25 mouse cellular contexts compared by ENCODE assay signal in the genomic region with DNA sequence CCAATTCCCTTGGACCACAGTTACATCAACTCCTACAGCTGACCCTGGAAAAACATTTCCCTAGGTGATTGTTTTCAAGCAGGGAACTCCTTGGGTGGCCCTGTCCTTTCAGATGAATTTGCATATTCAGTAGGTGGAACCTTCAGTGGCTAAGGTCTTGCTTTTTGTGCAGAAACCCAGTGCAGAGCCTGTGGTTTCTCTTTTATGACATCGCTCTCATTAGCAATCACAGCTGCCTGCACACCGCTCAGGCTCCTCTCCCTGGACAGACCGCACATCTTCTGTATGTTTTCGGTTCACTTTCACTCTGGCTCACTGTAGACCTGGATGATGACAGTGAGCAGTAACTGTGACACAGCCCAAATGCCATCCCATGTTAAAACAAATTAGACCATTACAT. TPM values are rescaled to one million over a fixed set of nuclear protein-coding genes. Genes with fewer than 3 reads are reported as not detected.
DNase-seq lines count a peak whose midpoint lies in the region; ATAC-seq and TF ChIP-seq lines count a peak whose summit lies in the region.
"Had no signal": no experiment of that assay in that cellular context is flagged by ENCODE, and none has a peak within 500 bp of the region (broad histone marks: within the 10 kb centered on the region; RNA-seq: fewer than 3 reads in every experiment).

No protein-coding gene starts in this region.

- no peak overlapping the region for H3K4me3 ChIP-seq in embryonic facial prominence, embryonic 15.5 days (replicated peaks)
- no peak overlapping the region for H3K4me3 ChIP-seq in embryonic facial prominence, embryonic 10.5 days
- H3K4me3 ChIP-seq in left cerebral cortex, adult 2 months: no peak overlapping the region
- H3K4me3 ChIP-seq in E14TG2a.4 (replicated peaks; ENCODE audit: low read length): 0 out of 2 replicates have a peak overlapping the region, but pooled peaks have one; percentile 20
- no peak overlapping the region for H3K4me3 ChIP-seq in limb, embryonic 15.5 days
- H3K4me3 ChIP-seq: megakaryocyte, embryonic 14.5 days; neural tube, embryonic 12.5 days; stomach, embryonic 15.5 days had no signal

- H3K9ac ChIP-seq in embryonic facial prominence, embryonic 15.5 days: no peak overlapping the region
- 0 out of 2 replicates have a peak overlapping the region, but pooled peaks have one; percentile 4 for H3K9ac ChIP-seq in limb, embryonic 15.5 days
- H3K9ac ChIP-seq: neural tube, embryonic 12.5 days; stomach, embryonic 15.5 days had no signal

- H3K27ac ChIP-seq in embryonic facial prominence, embryonic 15.5 days (replicated peaks): no peak overlapping the region
- H3K27ac ChIP-seq in embryonic facial prominence, embryonic 10.5 days (replicated peaks): no peak overlapping the region
- peak overlapping the region; percentile 79; the same call in 1 of the 2 replicates for H3K27ac ChIP-seq in left cerebral cortex, adult 2 months
- no peak overlapping the region for H3K27ac ChIP-seq in limb, embryonic 15.5 days
- H3K27ac ChIP-seq: hindbrain, postnatal 0 days; neural tube, embryonic 12.5 days; stomach, embryonic 15.5 days had no signal

- intact Hi-C loops in left cerebral cortex, adult 2 months (cut with DNase I): no loop called here
- intact Hi-C loops in left cerebral cortex, postnatal 25 days (cut with DNase I): loop anchor here (2.0 kb wide), 1 partner anchor 24 kb away; no protein-coding TSS in a partner anchor

- no peaks in the 10 kb centered on the region for H3K27me3 ChIP-seq in embryonic facial prominence, embryonic 15.5 days
- H3K27me3 ChIP-seq in embryonic facial prominence, embryonic 10.5 days (replicated peaks; ENCODE audit: low read depth, poor library complexity, severe bottlenecking): no peaks in the 10 kb centered on the region
- no peaks in the 10 kb centered on the region for H3K27me3 ChIP-seq in E14TG2a.4 (ENCODE audit: insufficient read depth, low read length)
- H3K27me3 ChIP-seq in limb, embryonic 15.5 days: no peaks in the 10 kb centered on the region
- H3K27me3 ChIP-seq: neural tube, embryonic 12.5 days; stomach, embryonic 15.5 days had no signal

- 0 out of 2 replicates have a peak overlapping the region, but pooled peaks have one; percentile 10 for H3K4me2 ChIP-seq in embryonic facial prominence, embryonic 15.5 days (replicated peaks)
- H3K4me2 ChIP-seq in limb, embryonic 15.5 days: no peak overlapping the region
- H3K4me2 ChIP-seq: heart, embryonic 11.5 days; liver, embryonic 11.5 days; neural tube, embryonic 12.5 days; stomach, embryonic 15.5 days had no signal

- H3K4me1 ChIP-seq in embryonic facial prominence, embryonic 15.5 days: peaks cover 16% of the 10 kb centered on the region
- peaks cover 34% of the 10 kb centered on the region for H3K4me1 ChIP-seq in embryonic facial prominence, embryonic 10.5 days
- H3K4me1 ChIP-seq in E14TG2a.4 (replicated peaks; ENCODE audit: low read depth, low read length): peaks cover 91% of the 10 kb centered on the region
- H3K4me1 ChIP-seq in limb, embryonic 15.5 days: peaks cover 24% of the 10 kb centered on the region
- H3K4me1 ChIP-seq: megakaryocyte, embryonic 14.5 days had no signal

- no peak for TF ChIP-seq CTCF in left cerebral cortex, adult 2 months (IDR thresholded peaks at IDR 0.05)
- TF ChIP-seq CTCF in E14TG2a.4 (conservative IDR thresholded peaks at IDR 0.05; ENCODE audit: low read length): no peak

- WGBS in embryonic facial prominence, embryonic 15.5 days: 75% methylated on average over 4 of the region's 4 CpGs
- WGBS in embryonic facial prominence, embryonic 10.5 days: 94% methylated on average over 4 of the region's 4 CpGs
- 76% methylated on average over 4 of the region's 4 CpGs for WGBS in limb, embryonic 15.5 days

- DNase-seq in embryonic facial prominence, embryonic 10.5 days (ENCODE audit: low spot score): no peak
- DNase-seq in left cerebral cortex, adult 2 months (ENCODE audit: extremely low spot score in 1 of 2, low spot score in 2 of 2): no peak
- no peak for DNase-seq in left cerebral cortex, postnatal 25 days (ENCODE audit: low spot score in 2 of 2)
- DNase-seq in kidney, adult 8-10 months: no peak
- no peak for DNase-seq in urinary bladder, postnatal 36 days (ENCODE audit: low spot score in 2 of 2)
- DNase-seq: adrenal gland, adult 8-10 months; cerebellum, adult 11 months; cerebellum, postnatal 14 days; heart, postnatal 10 days; layer of hippocampus, postnatal 36 days; lung, adult 18-20 months; lung, postnatal 14 days; right cerebral cortex, postnatal 14 days; thymus, adult 18-20 months had no signal

- no peak for ATAC-seq in embryonic facial prominence, embryonic 15.5 days (ENCODE audit: insufficient number of reproducible peaks, low FRiP score, low TSS enrichment, low read depth)
- ATAC-seq in limb, embryonic 15.5 days (ENCODE audit: insufficient number of reproducible peaks, low FRiP score, low TSS enrichment, low read depth): no peak
- ATAC-seq: CD4-positive, CD25-positive, alpha-beta regulatory T cell, adult 4 months; hindbrain, postnatal 0 days; intestine, postnatal 0 days had no signal

- no peaks in the 10 kb centered on the region for H3K36me3 ChIP-seq in embryonic facial prominence, embryonic 15.5 days
- H3K36me3 ChIP-seq in embryonic facial prominence, embryonic 10.5 days (replicated peaks): no peaks in the 10 kb centered on the region
- H3K36me3 ChIP-seq in E14TG2a.4 (ENCODE audit: insufficient read depth, low read length): peaks cover 27% of the 10 kb centered on the region
- no peaks in the 10 kb centered on the region for H3K36me3 ChIP-seq in limb, embryonic 15.5 days
- H3K36me3 ChIP-seq: neural tube, embryonic 12.5 days; stomach, embryonic 15.5 days had no signal

- H3K9me3 ChIP-seq in embryonic facial prominence, embryonic 15.5 days (replicated peaks): no peaks in the 10 kb centered on the region
- no peaks in the 10 kb centered on the region for H3K9me3 ChIP-seq in embryonic facial prominence, embryonic 10.5 days
- peaks cover 19% of the 10 kb centered on the region for H3K9me3 ChIP-seq in E14TG2a.4 (ENCODE audit: low read length)
- H3K9me3 ChIP-seq in limb, embryonic 15.5 days: no peaks in the 10 kb centered on the region
- H3K9me3 ChIP-seq: neural tube, embryonic 12.5 days; stomach, embryonic 15.5 days had no signal

RNA-seq across cellular contexts. Expression of a gene that starts 26.0 kb away (rescaled TPM):
- 3.2 and 3.5 TPM in 2 replicates for polyA plus RNA-seq in embryonic facial prominence, embryonic 15.5 days (2015; fragmentation: Nextera tagmentation; extraction: Ambion mirVana)
- polyA plus RNA-seq in embryonic facial prominence, embryonic 10.5 days (2016; fragmentation: Nextera tagmentation; extraction: Ambion mirVana): 7.7 and 8.7 TPM in 2 replicates
- total RNA-seq in left cerebral cortex, adult 2 months (2021): 10 to 100 TPM; 90.3 to 93.9 TPM
- total RNA-seq in left cerebral cortex, postnatal 25 days (2021): 10 to 100 TPM; 90.2 to 95.3 TPM
- polyA plus RNA-seq in limb, embryonic 15.5 days (2015; fragmentation: Nextera tagmentation; extraction: Ambion mirVana): 1.6 and 2.6 TPM in 2 replicates
- polyA plus RNA-seq: CD4-positive, CD25-positive, alpha-beta regulatory T cell, adult 4 months had no signal
